Mouse (Mus musculus) myocyte (in vitro differentiated cells): ENCODE data around the gene Polk. TPM values are rescaled to one million over a fixed set of nuclear protein-coding genes. Genes with fewer than 3 reads are reported as not detected.

ENCODE experiments used
- H3K27me3 ChIP-seq: one replicate; pipeline ENCODE4 v1.6.1; 2011; ENCODE audit not compliant: control insufficient read depth, insufficient read depth, insufficient read length
- H3K36me3 ChIP-seq: one replicate; pipeline ENCODE4 v1.6.1; 2011; ENCODE audit not compliant: control insufficient read depth, insufficient read depth
- H3K4me2 ChIP-seq: one replicate; pipeline ENCODE4 v1.6.1; 2011; ENCODE audit warnings: low read depth, control low read depth
- H3K4me3 ChIP-seq: one replicate; pipeline ENCODE4 v1.5.1; 2011; ENCODE audit warnings: mild to moderate bottlenecking, control low read depth, moderate library complexity
- H3K79me2 ChIP-seq: one replicate; pipeline ENCODE4 v1.6.1; 2011; ENCODE audit not compliant: control insufficient read depth, insufficient read depth
- H3ac ChIP-seq: one replicate; pipeline ENCODE4 v1.6.1; 2011; ENCODE audit not compliant: control insufficient read depth, insufficient read length
- CEBPB ChIP-seq: IDR thresholded peaks from 2 replicates; pipeline ENCODE4 v1.6.1; 2011; ENCODE audit warnings: mild to moderate bottlenecking, moderate library complexity; ENCODE audit not compliant: poor library complexity, insufficient read depth, severe bottlenecking
- E2F4 ChIP-seq: IDR thresholded peaks from one replicate; pipeline ENCODE4 v1.6.1; 2011; ENCODE audit warnings: mild to moderate bottlenecking, control low read depth, moderate library complexity; ENCODE audit not compliant: insufficient read depth
- MAX ChIP-seq: IDR thresholded peaks from one replicate; pipeline ENCODE4 v1.6.1; 2011; ENCODE audit warnings: low read depth, mild to moderate bottlenecking, control low read depth
- MYOD1 ChIP-seq, 3 experiments: IDR thresholded peaks; one replicate each; pipeline ENCODE4 v1.6.1; 2011; ENCODE audit warnings: control low read depth in 2 of 3, low read depth in 2 of 3, mild to moderate bottlenecking in 2 of 3, moderate library complexity in 1 of 3; ENCODE audit not compliant: insufficient read length in 2 of 3, control insufficient read depth in 1 of 3
- MYOG ChIP-seq, 3 experiments: IDR thresholded peaks; one replicate each; pipeline ENCODE4 v1.6.1; 2011; ENCODE audit warnings: control low read depth in 2 of 3, low read depth in 2 of 3, mild to moderate bottlenecking in 2 of 3; ENCODE audit not compliant: insufficient read length in 2 of 3, control insufficient read depth in 1 of 3, insufficient read depth in 1 of 3
- POLR2A ChIP-seq: IDR thresholded peaks from one replicate; pipeline ENCODE4 v1.6.1; 2011; ENCODE audit warnings: low read depth, mild to moderate bottlenecking, control low read depth, moderate library complexity; ENCODE audit not compliant: insufficient read length
- POLR2AphosphoS2 ChIP-seq: IDR thresholded peaks from one replicate; pipeline ENCODE4 v1.6.1; 2011; ENCODE audit warnings: low read depth, control low read depth; ENCODE audit not compliant: insufficient read length
- REST ChIP-seq: IDR thresholded peaks from one replicate; pipeline ENCODE4 v1.6.1; 2011; ENCODE audit warnings: mild to moderate bottlenecking, control low read depth, moderate library complexity; ENCODE audit not compliant: insufficient read depth, insufficient read length
- SRF ChIP-seq: IDR thresholded peaks from one replicate; pipeline ENCODE4 v1.6.1; 2011; ENCODE audit warnings: low read depth; ENCODE audit not compliant: control insufficient read depth, insufficient read length
- TCF12 ChIP-seq: IDR thresholded peaks from one replicate; pipeline ENCODE4 v1.6.1; 2011; ENCODE audit warnings: mild to moderate bottlenecking, control low read depth; ENCODE audit not compliant: poor library complexity, insufficient read depth, severe bottlenecking
- TCF3 ChIP-seq: IDR thresholded peaks from one replicate; pipeline ENCODE4 v1.6.1; 2011; ENCODE audit warnings: low read depth, control low read depth; ENCODE audit not compliant: insufficient read length
- USF1 ChIP-seq: IDR thresholded peaks from one replicate; pipeline ENCODE4 v1.6.1; 2011; ENCODE audit warnings: low read depth, mild to moderate bottlenecking, control low read depth, moderate library complexity
- polyA plus RNA-seq: library from polyadenylated mRNA; unstranded; fragments of >200 nt; fragmentation: generic; extraction: Trizol; gene quantifications from one replicate; pipeline ENCODE4 v1.2.1, GENCODE M21; 2012; ENCODE audit warnings: missing spikeins

Polk gene
- polyA plus RNA-seq, 1 experiment = 2.9 TPM

- TF ChIP-seq TCF3 = no peak
- no peak for TF ChIP-seq MYOD1 (IDR thresholded peaks at IDR 0.05; ENCODE audit: control insufficient read depth in 1 of 3, insufficient read length in 2 of 3, low read depth in 2 of 3)
- H3K4me3 ChIP-seq = no peak overlapping the region
- H3K4me2 ChIP-seq = no peak overlapping the region
- no peaks in the 10 kb centered on the region for H3K36me3 ChIP-seq
- no peaks in the 10 kb centered on the region for H3K79me2 ChIP-seq
- H3K27me3 ChIP-seq = no peaks in the 10 kb centered on the region
- H3ac ChIP-seq = no peak overlapping the region
Observed at GRCm38 (mm10) chr13:96436921-96437320, 105.5 kb downstream of the Polk start.

GRCm38 (mm10) chr13:96435793-96436192 is 106.6 kb downstream of the Polk start:
- Histone ChIP-seq H3K4me3 (no peak overlapping the region), H3ac (no peak overlapping the region), H3K4me2 (no peak overlapping the region)

GRCm38 (mm10) chr13:96434899-96435331 is 107.5 kb downstream of the Polk start:
- no peaks in the 10 kb centered on the region for H3K36me3 ChIP-seq
- H3K4me3 ChIP-seq = no peak overlapping the region
- TF ChIP-seq USF1 = no peak
- no peak for TF ChIP-seq E2F4
- no peak for TF ChIP-seq POLR2A
- TF ChIP-seq MYOG (IDR thresholded peaks at IDR 0.05; ENCODE audit: control insufficient read depth in 1 of 3, insufficient read depth in 1 of 3, insufficient read length in 2 of 3, low read depth in 2 of 3) = no peak
- TF ChIP-seq MAX = no peak
- no peak for TF ChIP-seq TCF12
- no peaks in the 10 kb centered on the region for H3K27me3 ChIP-seq
- H3ac ChIP-seq = no peak overlapping the region
- H3K79me2 ChIP-seq = no peaks in the 10 kb centered on the region
- no peak overlapping the region for H3K4me2 ChIP-seq

More at GRCm38 (mm10) chr13:96435793-96436192, 106.6 kb downstream of the Polk start:
- Histone ChIP-seq H3K36me3 (no peaks in the 10 kb centered on the region), H3K27me3 (no peaks in the 10 kb centered on the region), H3K79me2 (no peaks in the 10 kb centered on the region)
- no peak for TF ChIP-seq POLR2A
- no peak for TF ChIP-seq POLR2AphosphoS2
- no peak for TF ChIP-seq CEBPB
- no peak for TF ChIP-seq MAX
- TF ChIP-seq MYOD1 (IDR thresholded peaks at IDR 0.05; ENCODE audit: control insufficient read depth in 1 of 3, insufficient read length in 2 of 3, low read depth in 2 of 3) = no peak
- TF ChIP-seq TCF12 = no peak
- no peak for TF ChIP-seq MYOG (IDR thresholded peaks at IDR 0.05; ENCODE audit: control insufficient read depth in 1 of 3, insufficient read depth in 1 of 3, insufficient read length in 2 of 3, low read depth in 2 of 3)
- no peak for TF ChIP-seq USF1
- TF ChIP-seq SRF = no peak
- TF ChIP-seq E2F4 = no peak
- no peak for TF ChIP-seq REST
- TF ChIP-seq TCF3 = no peak

- H3ac ChIP-seq = no peak overlapping the region
- no peak overlapping the region for H3K4me2 ChIP-seq
- no peak overlapping the region for H3K4me3 ChIP-seq
- no peaks in the 10 kb centered on the region for H3K79me2 ChIP-seq
- no peak for TF ChIP-seq USF1
- TF ChIP-seq SRF = no peak
- TF ChIP-seq CEBPB = no peak
- TF ChIP-seq POLR2A = no peak
- no peak for TF ChIP-seq E2F4
- TF ChIP-seq POLR2AphosphoS2 = no peak
- TF ChIP-seq REST = no peak
- no peak for TF ChIP-seq MYOG (IDR thresholded peaks at IDR 0.05; ENCODE audit: control insufficient read depth in 1 of 3, insufficient read depth in 1 of 3, insufficient read length in 2 of 3, low read depth in 2 of 3)
- no peaks in the 10 kb centered on the region for H3K27me3 ChIP-seq
- no peaks in the 10 kb centered on the region for H3K36me3 ChIP-seq
Observed at GRCm38 (mm10) chr13:96433648-96434190, 108.7 kb downstream of the Polk start.

- no peak overlapping the region for H3K4me2 ChIP-seq
- no peak overlapping the region for H3K4me3 ChIP-seq
- H3K27me3 ChIP-seq = no peaks in the 10 kb centered on the region
- TF ChIP-seq POLR2AphosphoS2 (no peak), MAX (no peak), MYOG (IDR thresholded peaks at IDR 0.05; ENCODE audit: control insufficient read depth in 1 of 3, insufficient read depth in 1 of 3, insufficient read length in 2 of 3, low read depth in 2 of 3) (no peak), REST (no peak), POLR2A (no peak), TCF12 (no peak), TCF3 (no peak), MYOD1 (IDR thresholded peaks at IDR 0.05; ENCODE audit: control insufficient read depth in 1 of 3, insufficient read length in 2 of 3, low read depth in 2 of 3) (no peak), SRF (no peak), USF1 (no peak), E2F4 (no peak), CEBPB (no peak)
- H3ac ChIP-seq = no peak overlapping the region
- no peaks in the 10 kb centered on the region for H3K79me2 ChIP-seq
- no peaks in the 10 kb centered on the region for H3K36me3 ChIP-seq
Observed at GRCm38 (mm10) chr13:96433041-96433440, 109.3 kb downstream of the Polk start.
